Mouse (Mus musculus) heart, postnatal 0 days (tissue): ENCODE measurements around the gene Mras. TPM values are rescaled to one million over a fixed set of nuclear protein-coding genes. Genes with fewer than 3 reads are reported as not detected.
A peak's percentile ranks its signal among the peaks of the same experiment; 100 is the strongest.

Source experiments
- ATAC-seq: fragments of 200-750 bp; cut with Nextera tagmentation; 2 replicates; pipeline ENCODE4 v1.8.0; 2017; ENCODE audit warnings: low read depth, moderate number of reproducible peaks, moderate library complexity; ENCODE audit not compliant: insufficient read depth
- DNase-seq: peaks from one replicate; pipeline ENCODE4 v3.0.0-alpha.2; 2016; ENCODE audit warnings: low spot score
- H3K27ac ChIP-seq: fragments of 300-500 bp; sonication (generic); 2 replicates; pipeline ENCODE4 v1.5.1; 2014; ENCODE audit warnings: low read depth, mild to moderate bottlenecking
- H3K27me3 ChIP-seq: fragments of 300-500 bp; sonication (generic); 2 replicates; pipeline ENCODE4 v1.6.1; 2014; ENCODE audit warnings: low read length, mixed read lengths; ENCODE audit not compliant: control insufficient read depth, insufficient read depth
- H3K36me3 ChIP-seq: fragments of 300-500 bp; sonication (generic); replicated peaks from 2 replicates; pipeline ENCODE4 v1.6.1; 2014; ENCODE audit warnings: low read length, mixed read lengths; ENCODE audit not compliant: control insufficient read depth, insufficient read depth
- H3K4me1 ChIP-seq: fragments of 300-500 bp; sonication (generic); 2 replicates; pipeline ENCODE4 v1.6.1; 2014; ENCODE audit warnings: antibody characterized with exemption; ENCODE audit not compliant: control insufficient read depth, insufficient read depth
- H3K4me2 ChIP-seq: fragments of 300-500 bp; sonication (generic); 2 replicates; pipeline ENCODE4 v1.6.1; 2014; ENCODE audit warnings: low read depth, mild to moderate bottlenecking, low read length, moderate library complexity
- H3K4me3 ChIP-seq: fragments of 300-500 bp; sonication (generic); 2 replicates; pipeline ENCODE4 v1.5.1; 2014; ENCODE audit warnings: low read depth, low read length
- H3K9ac ChIP-seq: fragments of 300-500 bp; sonication (generic); replicated peaks from 2 replicates; pipeline ENCODE4 v1.6.1; 2014; ENCODE audit warnings: low read depth, low read length, mixed read lengths
- H3K9me3 ChIP-seq: fragments of 300-500 bp; sonication (generic); replicated peaks from 2 replicates; pipeline ENCODE4 v1.6.1; 2016; ENCODE audit warnings: low read length; ENCODE audit not compliant: control insufficient read depth
- CTCF ChIP-seq: IDR thresholded peaks from 2 replicates; pipeline ENCODE4 v1.5.1; 2016; ENCODE audit warnings: antibody characterized with exemption, control low read depth, low read depth
- EP300 ChIP-seq: IDR thresholded peaks from 2 replicates; pipeline ENCODE4 v1.6.1; 2016; ENCODE audit warnings: antibody characterized with exemption, low read depth
- WGBS: fragments of 180-500 bp; shearing (Covaris S2); extraction: QIAGEN DNeasy Blood & Tissue Kit; methylation state at CpG from one replicate; pipeline ENCODE4 v1.1.7; 2014; 5-methylcytosine and 5-hydroxymethylcytosine counted together
- polyA plus RNA-seq: library from polyadenylated mRNA; unstranded; fragments of >200 nt; fragmentation: Nextera tagmentation; extraction: Ambion mirVana; gene quantifications from 2 replicates; pipeline ENCODE4 v1.2.1, GENCODE M21; 2015
- total RNA-seq: library from RNA; depleted of rRNA; stranded (reverse); fragments of >200 nt; gene quantifications from 2 replicates; pipeline ENCODE4 v1.2.3, GENCODE M21; 2014; ENCODE audit warnings: low replicate concordance; rRNA removed

Mras gene
- total and polyA plus RNA-seq, 2 experiments from 2014 or later = 13.0 to 15.8 TPM

DNA sequence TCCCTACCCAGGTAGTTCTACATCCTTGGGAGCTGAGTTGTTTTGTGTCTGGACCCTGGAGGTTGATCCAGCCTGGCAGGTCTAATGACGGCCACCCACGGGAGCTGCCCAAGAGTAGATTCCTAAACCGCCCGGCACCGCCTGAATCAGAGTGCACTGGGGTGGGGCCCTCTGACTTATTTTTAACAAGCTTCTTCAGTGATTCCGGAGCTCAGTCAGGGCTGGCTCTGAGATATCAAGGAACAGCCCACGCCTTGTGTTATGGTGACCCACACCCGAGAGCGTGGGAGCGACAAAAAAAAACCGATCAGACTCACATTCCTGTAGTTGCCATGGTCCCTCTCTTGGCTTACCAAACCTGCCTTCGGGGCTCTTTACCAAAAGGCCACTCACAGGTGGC is 97.1 kb downstream of the Mras start:
- no peaks in the 10 kb centered on the region for H3K4me1 ChIP-seq
- H3K27me3 ChIP-seq = no peaks in the 10 kb centered on the region
- TF ChIP-seq CTCF = no peak
- no peak for TF ChIP-seq EP300
- WGBS = 34% methylated on average over 12 of the region's 12 CpGs
- H3K4me3 ChIP-seq = no peak overlapping the region
- H3K4me2 ChIP-seq = no peak overlapping the region
- no peaks in the 10 kb centered on the region for H3K36me3 ChIP-seq
- no peak for DNase-seq
- H3K9ac ChIP-seq = no peak overlapping the region
- no peaks in the 10 kb centered on the region for H3K9me3 ChIP-seq
- no peak for ATAC-seq
- no peak overlapping the region for H3K27ac ChIP-seq

DNA sequence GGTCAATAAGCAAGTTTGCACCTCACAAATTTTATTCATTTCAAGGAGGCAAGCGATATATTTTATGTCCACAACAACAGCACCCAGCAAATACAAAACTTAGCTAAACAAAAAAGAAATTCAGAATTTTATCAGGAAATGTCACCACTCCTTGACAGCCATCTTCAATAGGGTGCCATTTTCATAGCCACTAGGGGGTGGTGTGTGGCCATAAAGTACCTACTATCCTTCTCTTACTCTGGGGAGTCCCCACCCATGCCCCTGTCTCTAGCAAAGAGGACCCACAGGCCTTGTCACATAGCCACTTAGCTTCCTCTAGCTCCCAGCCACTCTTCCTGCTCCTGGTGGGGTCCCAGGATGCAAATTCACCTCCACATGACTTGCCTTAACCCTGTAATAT is 98.0 kb downstream of the Mras start:
- peak; percentile 26 for TF ChIP-seq CTCF
- no peak for TF ChIP-seq EP300
- Histone ChIP-seq H3K27ac (no peak overlapping the region), H3K4me3 (no peak overlapping the region), H3K27me3 (no peaks in the 10 kb centered on the region), H3K9ac (no peak overlapping the region), H3K4me1 (no peaks in the 10 kb centered on the region), H3K9me3 (no peaks in the 10 kb centered on the region), H3K4me2 (no peak overlapping the region), H3K36me3 (no peaks in the 10 kb centered on the region)
- DNase-seq (no peak), ATAC-seq (no peak)
- WGBS = 81% methylated on average over 1 of the region's 1 CpGs

DNA sequence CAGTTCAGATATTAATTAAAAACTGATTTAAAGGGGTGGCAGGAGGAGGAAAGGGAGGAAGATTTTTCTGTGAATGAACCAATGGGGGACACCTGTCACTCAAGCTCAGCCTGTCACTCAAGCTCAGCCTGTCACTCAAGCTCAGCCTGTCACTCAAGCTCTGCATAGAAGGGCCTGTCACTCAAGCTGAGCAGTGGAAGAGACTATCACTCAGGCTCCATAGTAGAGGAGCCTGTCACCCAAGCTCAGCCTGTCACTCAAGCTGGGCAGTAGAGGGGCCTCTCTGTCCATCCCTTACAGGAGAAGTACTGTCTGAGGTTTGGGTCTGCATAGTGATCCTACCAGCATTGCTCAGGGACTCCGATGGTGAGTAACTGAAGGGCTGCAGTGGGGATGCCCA is 98.9 kb downstream of the Mras start:
- no peaks in the 10 kb centered on the region for H3K4me1 ChIP-seq
- H3K27ac ChIP-seq = no peak overlapping the region
- H3K4me3 ChIP-seq = no peak overlapping the region
- DNase-seq (no peak), ATAC-seq (no peak)
- H3K27me3 ChIP-seq = no peaks in the 10 kb centered on the region
- no peak overlapping the region for H3K4me2 ChIP-seq
- H3K36me3 ChIP-seq = no peaks in the 10 kb centered on the region
- H3K9me3 ChIP-seq = no peaks in the 10 kb centered on the region
- 91% methylated on average over 1 of the region's 1 CpGs for WGBS
- no peak overlapping the region for H3K9ac ChIP-seq
- TF ChIP-seq EP300 (no peak), CTCF (no peak)

DNA sequence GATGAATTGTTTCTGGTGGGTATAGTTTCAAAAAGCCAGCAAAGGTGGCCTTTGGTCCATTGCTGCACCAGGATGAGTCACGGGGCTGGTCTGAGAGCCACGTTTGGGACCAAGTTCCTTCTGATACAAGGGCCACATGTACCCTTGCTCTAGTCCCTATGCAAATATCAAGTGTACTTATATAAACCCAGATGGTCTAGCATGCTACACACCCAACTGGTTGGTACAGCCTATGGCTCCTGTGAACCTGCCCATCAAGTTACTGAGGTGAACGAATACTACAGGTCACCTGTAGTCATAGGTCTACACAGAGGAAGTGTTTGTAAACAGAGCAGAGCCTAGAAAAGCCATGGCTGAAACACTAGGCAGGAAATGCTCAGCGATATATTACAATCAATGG is 100.6 kb downstream of the Mras start:
- TF ChIP-seq CTCF (no peak), EP300 (no peak)
- Histone ChIP-seq H3K4me1 (no peaks in the 10 kb centered on the region), H3K27me3 (no peaks in the 10 kb centered on the region), H3K4me3 (no peak overlapping the region), H3K9me3 (no peaks in the 10 kb centered on the region), H3K9ac (no peak overlapping the region), H3K27ac (no peak overlapping the region), H3K4me2 (no peak overlapping the region), H3K36me3 (no peaks in the 10 kb centered on the region)
- ATAC-seq = no peak
- WGBS = 85% methylated on average over 4 of the region's 4 CpGs
- DNase-seq = no peak

Other genes starting within 250 kb of the Mras start
- gene Faiml, start 200.1 kb downstream of the Mras start, total RNA-seq = not detected in 2 replicates
- gene Faiml, start 200.1 kb downstream of the Mras start, polyA plus RNA-seq = not detected in 2 replicates
- 9.2 and 68.0 TPM in 2 replicates for gene Cep70, start 194.0 kb downstream of the Mras start, total RNA-seq
- gene Cep70, start 194.0 kb downstream of the Mras start, polyA plus RNA-seq = 15.5 and 16.1 TPM in 2 replicates
- gene Esyt3, start 78.8 kb downstream of the Mras start, total RNA-seq = 0.04 and 0.12 TPM in 2 replicates
- gene Esyt3, start 78.8 kb downstream of the Mras start, polyA plus RNA-seq = 0.16 and 0.21 TPM in 2 replicates
- not detected in 2 replicates for gene Nme9, start 14.1 kb upstream of the Mras start, total RNA-seq
- 0.18 and 0.93 TPM in 2 replicates for gene Nme9, start 14.1 kb upstream of the Mras start, polyA plus RNA-seq
- 17.4 and 22.5 TPM in 2 replicates for gene Armc8, start 131.5 kb upstream of the Mras start, total RNA-seq
- 16.8 and 18.5 TPM in 2 replicates for gene Armc8, start 131.5 kb upstream of the Mras start, polyA plus RNA-seq
- gene Dbr1, start 138.4 kb upstream of the Mras start, total RNA-seq = 11.3 and 14.8 TPM in 2 replicates
- 9.9 and 11.6 TPM in 2 replicates for gene Dbr1, start 138.4 kb upstream of the Mras start, polyA plus RNA-seq
- not detected in 2 replicates for gene A4gnt, start 175.1 kb upstream of the Mras start, total RNA-seq
- gene A4gnt, start 175.1 kb upstream of the Mras start, polyA plus RNA-seq = not detected in 2 replicates
- 25.9 and 30.5 TPM in 2 replicates for gene Dzip1l, start 192.1 kb upstream of the Mras start, total RNA-seq
- 6.5 and 7.2 TPM in 2 replicates for gene Dzip1l, start 192.1 kb upstream of the Mras start, polyA plus RNA-seq